Mouse (Mus musculus) lung, postnatal 0 days (tissue): ENCODE measurements at regions not wholly inside any gene's neighbourhood (a gene's known extent, or its start where the extent isn't known, plus 50 kb on each side); places are given as distances from the start of the nearest gene placed in this dataset.

Experiments
- ATAC-seq: fragments of 200-750 bp; cut with Nextera tagmentation; 2 replicates; pipeline ENCODE4 v1.8.0; 2017; ENCODE audit warnings: moderate library complexity
- DNase-seq: peaks from one replicate; pipeline ENCODE4 v3.0.0-alpha.2; 2016; ENCODE audit warnings: low spot score
- H3K27ac ChIP-seq: fragments of 300-500 bp; sonication (generic); 2 replicates; pipeline ENCODE4 v1.5.1; 2014; ENCODE audit warnings: antibody characterized with exemption, mild to moderate bottlenecking, low read length, mixed read lengths
- H3K27me3 ChIP-seq: fragments of 300-500 bp; sonication (generic); replicated peaks from 2 replicates; pipeline ENCODE4 v1.6.1; 2014; ENCODE audit warnings: low read length, mixed read lengths; ENCODE audit not compliant: insufficient read depth
- H3K36me3 ChIP-seq: fragments of 300-500 bp; sonication (generic); 2 replicates; pipeline ENCODE4 v1.6.1; 2014; ENCODE audit warnings: low read length, mixed read lengths; ENCODE audit not compliant: insufficient read depth
- H3K4me1 ChIP-seq: fragments of 300-500 bp; sonication (generic); 2 replicates; pipeline ENCODE4 v1.6.1; 2014; ENCODE audit warnings: antibody characterized with exemption, low read depth, low read length, mixed read lengths; ENCODE audit not compliant: insufficient read depth
- H3K4me2 ChIP-seq: fragments of 300-500 bp; sonication (generic); replicated peaks from 2 replicates; pipeline ENCODE4 v1.6.1; 2014; ENCODE audit warnings: low read depth, mild to moderate bottlenecking, low read length, moderate library complexity, mixed read lengths
- H3K4me3 ChIP-seq: fragments of 300-500 bp; sonication (generic); 2 replicates; pipeline ENCODE4 v1.5.1; 2014; ENCODE audit warnings: low read depth, low read length
- H3K9ac ChIP-seq: fragments of 300-500 bp; sonication (generic); replicated peaks from 2 replicates; pipeline ENCODE4 v1.6.1; 2014; ENCODE audit warnings: low read depth, mild to moderate bottlenecking
- H3K9me3 ChIP-seq: fragments of 300-500 bp; sonication (generic); 2 replicates; pipeline ENCODE4 v1.6.1; 2016; ENCODE audit warnings: low read length, mixed read lengths
- CTCF ChIP-seq: IDR thresholded peaks from 2 replicates; pipeline ENCODE4 v1.5.1; 2016; ENCODE audit warnings: antibody characterized with exemption, mild to moderate bottlenecking
- EP300 ChIP-seq: IDR thresholded peaks from 2 replicates; pipeline ENCODE4 v1.6.1; 2016; ENCODE audit warnings: antibody characterized with exemption, mild to moderate bottlenecking, control low read depth
- WGBS: fragments of 180-500 bp; shearing (Covaris S2); extraction: QIAGEN DNeasy Blood & Tissue Kit; methylation state at CpG from one replicate; pipeline ENCODE4 v1.1.7; 2014; 5-methylcytosine and 5-hydroxymethylcytosine counted together

DNA sequence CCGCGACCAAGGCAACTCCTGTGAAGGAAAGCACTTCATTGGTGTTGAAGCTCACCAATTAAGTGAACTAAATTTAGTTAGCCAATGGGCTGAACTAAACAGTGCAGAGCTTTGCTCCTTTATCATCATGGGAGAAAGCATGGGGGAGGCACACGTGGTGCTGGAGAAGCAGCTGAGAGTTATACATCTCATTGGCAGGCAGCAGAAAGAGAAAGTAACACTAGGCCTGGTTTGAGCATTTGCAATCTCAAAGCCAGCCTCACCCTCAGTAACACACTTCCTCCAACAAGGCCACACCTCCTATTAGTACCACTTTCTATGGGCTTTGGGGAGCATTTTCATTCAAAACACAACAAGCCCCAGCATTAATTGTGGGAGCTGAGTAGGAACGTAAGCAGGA, 109.4 kb downstream of the Ifng start:
- Histone ChIP-seq H3K4me2 (no peak overlapping the region), H3K27me3 (no peaks in the 10 kb centered on the region), H3K9me3 (no peaks in the 10 kb centered on the region), H3K4me3 (no peak overlapping the region), H3K9ac (no peak overlapping the region), H3K36me3 (no peaks in the 10 kb centered on the region), H3K4me1 (no peaks in the 10 kb centered on the region), H3K27ac (no peak overlapping the region)
- no peak for ATAC-seq
- DNase-seq, result no peak
- WGBS, result 71% methylated on average over 4 of the region's 4 CpGs
- no peak for TF ChIP-seq CTCF
- TF ChIP-seq EP300, result no peak

DNA sequence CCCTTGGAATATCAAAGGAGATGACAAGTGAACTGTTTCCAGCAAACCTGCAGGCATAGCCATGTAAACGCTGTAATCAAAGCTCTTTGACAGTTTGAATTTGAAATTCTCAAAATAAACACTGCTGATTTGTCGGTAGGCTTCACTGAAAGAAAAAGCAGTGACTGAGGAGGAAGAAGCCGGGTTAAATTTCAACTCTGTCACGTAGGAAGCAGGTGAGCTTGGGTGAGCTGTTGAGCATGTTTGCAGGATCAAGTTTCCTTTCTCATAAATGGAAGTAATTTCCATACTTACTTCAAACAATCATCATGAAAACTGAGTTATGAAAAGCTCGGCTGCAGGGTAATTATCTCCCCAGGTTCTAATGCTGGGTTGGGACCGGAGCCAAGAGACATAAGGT, 118.0 kb downstream of the Ifng start:
- H3K4me3 ChIP-seq, result no peak overlapping the region
- no peaks in the 10 kb centered on the region for H3K36me3 ChIP-seq
- TF ChIP-seq EP300 (no peak), CTCF (no peak)
- no peak for DNase-seq
- no peak overlapping the region for H3K9ac ChIP-seq
- ATAC-seq, result no peak
- no peaks in the 10 kb centered on the region for H3K4me1 ChIP-seq
- WGBS, result 26% methylated on average over 6 of the region's 6 CpGs
- no peaks in the 10 kb centered on the region for H3K9me3 ChIP-seq
- H3K4me2 ChIP-seq, result no peak overlapping the region
- H3K27me3 ChIP-seq, result no peaks in the 10 kb centered on the region
- H3K27ac ChIP-seq, result no peak overlapping the region

DNA sequence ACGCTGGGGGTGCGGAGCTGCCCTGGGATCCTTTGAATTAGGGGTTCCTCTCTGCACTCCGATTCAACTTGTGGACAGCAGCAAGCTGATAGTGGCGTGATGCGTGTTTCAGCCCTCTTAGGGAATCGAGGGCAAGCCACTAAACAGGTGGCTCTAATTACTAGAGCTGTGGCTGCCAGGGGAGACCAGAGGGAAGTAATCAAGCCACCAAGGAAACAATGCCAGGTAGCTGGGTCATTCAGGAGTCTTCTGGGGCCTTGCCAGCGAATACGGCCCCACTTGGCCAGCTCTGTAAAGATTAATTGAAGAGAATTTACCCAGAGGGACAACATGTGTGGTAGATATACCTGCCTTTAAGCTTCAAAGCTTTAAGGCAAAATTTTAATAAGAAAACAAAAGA, 123.2 kb downstream of the Ifng start:
- DNase-seq (no peak), ATAC-seq (no peak)
- H3K4me3 ChIP-seq, result no peak overlapping the region
- WGBS, result 77% methylated on average over 8 of the region's 8 CpGs
- H3K27ac ChIP-seq, result no peak overlapping the region
- no peaks in the 10 kb centered on the region for H3K4me1 ChIP-seq
- TF ChIP-seq EP300, result no peak
- TF ChIP-seq CTCF, result no peak
- no peaks in the 10 kb centered on the region for H3K9me3 ChIP-seq
- no peaks in the 10 kb centered on the region for H3K27me3 ChIP-seq
- H3K36me3 ChIP-seq, result no peaks in the 10 kb centered on the region
- H3K4me2 ChIP-seq, result no peak overlapping the region
- no peak overlapping the region for H3K9ac ChIP-seq

DNA sequence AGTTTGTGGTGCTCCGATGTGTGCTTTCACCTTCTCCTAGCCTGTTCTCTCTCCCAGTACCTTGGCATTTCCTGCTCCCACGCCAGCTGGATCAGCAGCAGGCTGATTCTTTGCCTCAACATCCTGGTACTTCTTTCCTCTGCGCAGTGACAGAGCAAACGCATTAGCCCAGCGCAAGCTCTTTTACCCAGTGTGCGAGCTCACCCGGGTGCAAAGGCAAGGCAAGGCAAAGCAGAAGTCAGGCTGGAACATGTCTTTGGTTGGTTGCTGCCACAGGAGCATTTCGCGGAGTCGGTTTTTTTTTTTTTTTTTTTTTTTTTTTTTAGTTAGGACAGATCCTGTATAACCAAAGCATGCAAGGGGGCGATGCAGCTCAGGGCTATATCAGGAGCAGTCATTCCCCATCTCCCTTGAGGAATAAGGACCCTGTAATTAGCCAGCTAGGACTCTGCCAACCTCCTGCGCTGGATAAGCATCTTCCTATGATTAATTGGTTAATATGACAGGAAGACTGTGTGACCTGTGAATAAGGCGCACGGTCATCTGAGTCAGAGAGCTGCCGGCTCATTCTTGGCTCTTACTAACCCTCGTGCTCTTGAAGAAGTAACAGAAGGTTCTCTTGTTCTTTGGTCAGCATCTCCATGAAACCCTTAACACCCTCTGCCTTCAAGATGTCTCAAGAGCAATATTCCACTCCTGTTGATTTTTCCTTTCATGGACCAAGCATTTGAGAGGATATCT, 123.9 kb downstream of the Ifng start:
- H3K9ac ChIP-seq, result no peak overlapping the region
- no peaks in the 10 kb centered on the region for H3K36me3 ChIP-seq
- H3K9me3 ChIP-seq, result no peaks in the 10 kb centered on the region
- H3K4me2 ChIP-seq, result no peak overlapping the region
- 65% methylated on average over 16 of the region's 16 CpGs for WGBS
- no peaks in the 10 kb centered on the region for H3K4me1 ChIP-seq
- TF ChIP-seq CTCF, result no peak
- TF ChIP-seq EP300, result no peak
- ATAC-seq (no peak), DNase-seq (no peak)
- H3K27me3 ChIP-seq, result no peaks in the 10 kb centered on the region
- no peak overlapping the region for H3K4me3 ChIP-seq
- H3K27ac ChIP-seq, result no peak overlapping the region

DNA sequence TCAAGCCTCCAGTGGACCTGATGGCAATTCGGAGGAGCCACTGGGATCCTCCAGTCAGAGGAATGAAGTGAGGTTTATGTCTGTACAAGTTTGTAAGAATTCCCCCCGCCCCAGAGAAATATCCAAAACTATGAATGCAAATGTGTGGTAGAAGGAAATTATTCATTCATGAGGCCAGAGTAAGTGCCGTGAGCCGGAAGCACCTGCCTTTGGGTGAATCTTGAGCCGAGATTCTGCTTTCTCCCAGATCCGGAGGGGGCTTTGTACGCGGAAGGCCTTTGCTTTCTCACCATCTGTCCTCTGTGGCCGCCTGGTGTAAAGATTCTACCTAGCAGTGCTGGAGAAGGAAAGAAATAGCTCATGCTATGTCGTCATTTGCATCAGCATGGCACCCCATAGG, 127.8 kb downstream of the Ifng start:
- Histone ChIP-seq H3K4me3 (no peak overlapping the region), H3K4me2 (no peak overlapping the region), H3K36me3 (no peaks in the 10 kb centered on the region), H3K4me1 (no peaks in the 10 kb centered on the region), H3K27ac (no peak overlapping the region), H3K27me3 (no peaks in the 10 kb centered on the region), H3K9me3 (no peaks in the 10 kb centered on the region), H3K9ac (no peak overlapping the region)
- ATAC-seq, result no peak
- WGBS, result 85% methylated on average over 10 of the region's 10 CpGs
- TF ChIP-seq CTCF (no peak), EP300 (no peak)
- no peak for DNase-seq

DNA sequence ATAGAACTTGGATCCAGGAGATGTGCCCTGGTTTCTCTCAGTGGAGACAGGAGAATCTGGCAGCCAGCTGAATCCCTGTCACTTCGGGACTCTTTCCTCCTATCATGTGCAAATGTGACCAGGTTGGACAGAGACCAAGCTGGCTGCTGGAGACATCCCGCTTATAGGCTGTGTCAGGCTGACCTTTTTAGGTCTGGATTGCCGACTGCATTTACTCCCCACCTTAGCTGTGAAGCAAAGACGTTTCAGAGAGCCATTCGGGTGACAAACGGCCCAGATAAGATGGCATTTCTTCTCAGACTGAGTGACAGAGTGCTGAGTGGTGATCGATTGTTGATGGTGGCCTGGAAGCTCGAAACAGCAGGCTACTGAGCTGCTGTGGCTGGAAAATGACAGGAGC, 128.6 kb downstream of the Ifng start:
- DNase-seq, result no peak
- no peak for TF ChIP-seq EP300
- TF ChIP-seq CTCF, result no peak
- Histone ChIP-seq H3K27ac (no peak overlapping the region), H3K4me2 (no peak overlapping the region), H3K4me3 (no peak overlapping the region), H3K27me3 (no peaks in the 10 kb centered on the region), H3K36me3 (no peaks in the 10 kb centered on the region), H3K9ac (no peak overlapping the region), H3K4me1 (no peaks in the 10 kb centered on the region), H3K9me3 (no peaks in the 10 kb centered on the region)
- no peak for ATAC-seq
- 20% methylated on average over 8 of the region's 8 CpGs for WGBS

DNA sequence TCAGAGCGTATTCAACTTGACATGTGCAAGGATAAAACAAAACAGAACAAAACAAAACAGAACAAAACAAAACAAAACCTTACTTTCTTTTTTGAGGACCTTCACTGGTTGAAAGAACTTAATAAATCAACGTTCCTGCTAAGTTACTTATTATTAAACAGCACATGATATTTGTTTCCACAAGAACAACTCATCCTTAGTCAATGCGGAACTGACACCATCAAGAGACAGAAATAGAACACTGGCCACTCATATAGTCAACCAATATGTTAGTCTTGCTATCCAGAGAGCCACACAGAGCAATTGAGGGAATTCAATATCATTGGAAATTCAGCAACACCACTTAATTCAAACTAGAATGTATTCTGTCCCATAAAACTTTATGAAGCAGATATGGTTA, 132.4 kb downstream of the Ifng start:
- TF ChIP-seq CTCF, result no peak
- TF ChIP-seq EP300, result no peak
- Histone ChIP-seq H3K9ac (no peak overlapping the region), H3K9me3 (no peaks in the 10 kb centered on the region), H3K4me3 (no peak overlapping the region), H3K27me3 (no peaks in the 10 kb centered on the region), H3K36me3 (no peaks in the 10 kb centered on the region), H3K4me1 (no peaks in the 10 kb centered on the region), H3K27ac (no peak overlapping the region), H3K4me2 (no peak overlapping the region)
- DNase-seq, result no peak
- ATAC-seq, result no peak
- WGBS, result 75% methylated on average over 3 of the region's 3 CpGs
